Mouse (Mus musculus) cerebellum, adult 2 months (tissue): ENCODE measurements at regions not wholly inside any gene's neighbourhood (a gene's known extent, or its start where the extent isn't known, plus 50 kb on each side); places are given as distances from the start of the nearest gene placed in this dataset.

Source experiments
- CTCF ChIP-seq: fragments of 200-500 bp; IDR thresholded peaks from 2 replicates; pipeline ENCODE4 v1.5.1; 2011; ENCODE audit warnings: low read depth, mild to moderate bottlenecking, control low read depth, low read length, moderate library complexity, borderline replicate concordance; ENCODE audit not compliant: insufficient read depth
- POLR2A ChIP-seq: fragments of 200-500 bp; IDR thresholded peaks from 2 replicates; pipeline ENCODE4 v1.6.1; 2011; ENCODE audit warnings: low read length, control low read depth, borderline replicate concordance; ENCODE audit not compliant: insufficient read depth

DNA sequence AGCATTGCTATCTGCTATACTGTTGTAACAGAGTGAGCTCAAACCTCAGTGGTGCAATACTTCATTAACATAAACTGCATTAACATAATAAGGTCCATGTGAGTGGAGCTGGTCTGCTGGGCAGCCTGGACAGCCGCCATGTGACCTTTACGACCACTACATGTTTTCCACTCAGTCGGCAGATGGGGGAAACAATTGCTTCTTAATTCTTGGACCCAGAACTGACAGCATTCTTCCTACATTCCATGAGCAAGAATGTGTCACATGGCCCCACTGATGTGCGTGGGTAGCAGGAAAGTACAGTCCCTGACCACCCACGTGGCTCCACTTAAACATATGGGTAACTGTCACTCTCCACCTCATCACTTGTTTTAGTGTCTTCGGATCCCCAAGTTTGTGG is 198.3 kb downstream of the Nrp2 start:
- TF ChIP-seq CTCF (no peak), POLR2A (no peak)
